Mouse (Mus musculus): ENCODE measurements around the gene Tbc1d4.
"Not testable (repeated sequence)": the region's sequence is repeated elsewhere in the genome, so short reads cannot be mapped to it uniquely, and the experiment has no call there.

Tbc1d4 gene

DNA sequence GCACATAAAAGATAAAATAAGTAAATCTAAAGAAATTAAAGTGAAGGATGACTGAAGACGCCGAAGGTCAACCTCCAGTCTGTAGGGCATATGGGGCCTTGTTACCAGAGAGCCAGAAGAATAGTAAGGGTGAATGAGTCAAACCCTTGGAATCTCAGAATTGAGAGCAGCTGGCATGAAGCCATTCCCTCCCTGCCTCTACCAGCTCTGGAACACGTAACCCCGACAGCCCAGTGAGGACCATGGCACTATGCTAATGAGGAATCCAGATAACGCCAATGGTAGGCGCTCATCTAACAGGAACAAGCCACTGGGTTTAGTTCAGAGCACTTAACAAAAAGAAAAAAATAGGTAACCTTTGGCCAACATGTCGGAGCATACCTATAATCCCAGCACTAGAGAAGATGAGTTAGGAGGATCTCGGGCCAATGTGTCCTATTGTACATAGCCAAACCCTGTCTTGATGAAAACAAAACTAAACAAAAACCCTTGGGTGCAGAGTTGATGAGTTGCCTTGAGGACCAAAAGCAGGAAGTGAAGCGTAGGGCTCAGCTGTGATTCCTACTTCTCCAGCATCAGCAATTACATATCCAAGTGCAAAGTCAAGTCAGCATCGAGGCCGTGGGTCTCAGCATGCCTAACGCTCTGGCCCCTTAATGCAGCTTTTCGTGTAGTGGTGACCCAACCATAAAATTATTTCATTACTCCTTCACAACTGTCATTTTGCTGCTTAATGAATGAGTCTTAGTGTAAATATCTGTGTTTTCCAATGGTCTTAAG is 13.5 kb downstream of the Tbc1d4 start:
- in situ Hi-C loops (cut with MboI, MseI): no loop called here

DNA sequence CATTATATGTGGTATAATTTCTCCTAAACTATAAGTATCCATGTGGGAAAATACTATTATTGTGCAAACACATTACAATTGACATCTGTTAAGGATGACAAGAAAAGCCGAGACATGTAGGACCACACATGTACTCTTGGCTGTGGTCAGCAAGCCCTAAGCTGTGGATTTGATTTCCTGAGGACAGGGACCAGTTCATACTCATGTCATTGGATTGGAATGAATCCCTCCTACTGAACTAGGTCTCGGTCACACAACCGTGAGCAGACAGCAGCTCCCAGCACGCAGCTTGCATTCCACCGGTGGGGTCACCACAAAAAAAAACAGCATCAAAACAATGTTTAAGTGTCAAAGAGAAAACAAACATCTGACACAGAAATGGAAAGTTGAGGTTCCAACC is 15.0 kb downstream of the Tbc1d4 start:
- in situ Hi-C loops (cut with MboI, MseI): no loop called here

DNA sequence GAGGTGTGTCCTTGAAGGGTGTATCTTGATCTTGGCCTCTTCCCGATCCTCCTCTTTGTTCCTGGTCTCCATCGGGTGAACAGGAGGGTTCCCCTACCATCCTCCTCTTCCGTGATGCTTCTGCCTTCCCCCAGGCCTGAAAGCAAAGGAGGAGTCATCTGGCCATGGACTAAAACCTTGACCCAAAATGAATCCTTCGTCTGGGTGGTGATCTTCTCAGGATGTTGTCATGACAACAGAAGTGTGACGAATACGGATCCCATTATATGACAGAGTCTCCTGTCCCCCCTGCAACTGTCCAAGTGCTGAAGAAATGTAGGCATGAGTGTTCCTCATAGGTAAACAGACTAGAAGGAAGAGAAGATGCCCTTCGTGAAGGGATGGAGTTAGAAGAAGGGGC is 15.7 kb downstream of the Tbc1d4 start:
- in situ Hi-C loops (cut with MboI, MseI): no loop called here

DNA sequence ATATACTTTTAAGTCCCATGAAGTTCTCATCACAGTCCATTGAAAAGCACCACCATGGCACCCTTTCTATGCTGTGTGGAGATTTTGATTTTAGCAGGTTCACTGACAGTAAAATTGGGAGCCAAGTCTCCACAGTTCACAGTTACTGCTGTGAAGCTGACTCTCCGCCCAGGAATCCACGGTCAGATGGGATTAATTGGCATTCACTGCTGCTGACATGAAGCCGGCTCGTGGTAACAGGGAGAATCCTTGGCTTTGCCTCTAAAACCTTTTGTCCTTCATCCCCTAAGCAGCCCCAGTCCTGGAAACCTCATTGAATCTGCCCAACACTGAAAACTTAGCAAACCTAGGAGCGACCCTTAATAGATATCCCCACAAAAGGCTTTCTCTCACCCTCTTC is 17.9 kb downstream of the Tbc1d4 start:
- in situ Hi-C loops (cut with MboI, MseI): no loop called here

DNA sequence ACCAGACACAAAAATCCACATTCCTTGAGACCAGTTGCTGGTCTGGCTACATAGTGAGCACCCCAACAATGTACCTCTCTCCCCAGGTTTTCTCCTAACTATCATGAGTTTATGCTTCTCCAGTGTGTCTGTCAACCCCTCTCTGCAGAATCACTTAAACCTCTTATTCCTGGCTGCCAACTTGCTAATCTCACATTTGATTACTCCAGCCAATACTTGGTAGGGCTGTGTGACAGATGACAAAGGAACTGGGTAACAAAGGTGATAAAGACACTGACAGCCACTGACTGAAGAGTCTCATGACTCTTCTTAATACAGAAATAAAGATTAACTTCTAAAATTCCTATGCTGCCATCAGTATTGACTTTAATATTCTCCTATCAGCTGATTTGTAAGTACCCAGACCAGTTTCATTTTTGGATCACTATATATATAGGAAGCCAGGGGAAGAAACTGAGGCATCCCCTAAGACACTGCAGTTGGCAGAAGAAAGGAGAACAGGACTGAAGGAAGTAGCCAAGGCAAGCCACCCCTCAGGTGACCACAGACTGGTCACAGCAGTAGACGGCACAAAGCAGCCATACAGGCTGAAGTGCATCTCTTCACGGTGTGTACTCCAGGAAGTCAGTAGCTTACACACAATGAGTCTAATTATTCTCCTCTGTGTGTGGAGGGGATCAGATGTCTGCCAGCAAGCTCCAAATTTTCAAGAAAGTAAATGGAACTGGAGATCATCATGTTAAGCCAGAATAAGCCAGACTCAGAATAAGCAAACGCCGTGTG is 20.6 kb downstream of the Tbc1d4 start:
- in situ Hi-C loops (cut with MboI, MseI): not testable (repeated sequence)

DNA sequence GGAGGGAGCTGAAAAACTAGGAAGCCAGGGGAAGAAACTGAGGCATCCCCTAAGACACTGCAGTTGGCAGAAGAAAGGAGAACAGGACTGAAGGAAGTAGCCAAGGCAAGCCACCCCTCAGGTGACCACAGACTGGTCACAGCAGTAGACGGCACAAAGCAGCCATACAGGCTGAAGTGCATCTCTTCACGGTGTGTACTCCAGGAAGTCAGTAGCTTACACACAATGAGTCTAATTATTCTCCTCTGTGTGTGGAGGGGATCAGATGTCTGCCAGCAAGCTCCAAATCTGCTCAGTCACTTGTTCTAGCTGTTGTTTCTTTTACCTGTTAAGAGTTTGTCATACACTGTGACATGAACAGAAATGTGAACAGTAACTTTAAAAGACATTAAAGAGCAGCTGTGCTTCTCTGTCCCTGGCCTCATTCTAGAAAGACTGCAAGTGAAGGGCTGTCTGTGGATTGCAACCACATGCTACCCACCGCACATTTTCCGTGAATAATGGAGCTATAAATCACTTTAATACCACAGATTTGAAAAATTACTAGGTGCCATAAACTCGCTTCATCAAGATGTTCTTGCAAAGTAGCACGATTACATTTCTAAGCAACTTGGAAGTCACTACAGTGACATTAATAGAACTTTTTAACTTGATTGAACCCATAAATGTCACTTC is 21.5 kb downstream of the Tbc1d4 start:
- in situ Hi-C loops (cut with MboI, MseI): not testable (repeated sequence)

DNA sequence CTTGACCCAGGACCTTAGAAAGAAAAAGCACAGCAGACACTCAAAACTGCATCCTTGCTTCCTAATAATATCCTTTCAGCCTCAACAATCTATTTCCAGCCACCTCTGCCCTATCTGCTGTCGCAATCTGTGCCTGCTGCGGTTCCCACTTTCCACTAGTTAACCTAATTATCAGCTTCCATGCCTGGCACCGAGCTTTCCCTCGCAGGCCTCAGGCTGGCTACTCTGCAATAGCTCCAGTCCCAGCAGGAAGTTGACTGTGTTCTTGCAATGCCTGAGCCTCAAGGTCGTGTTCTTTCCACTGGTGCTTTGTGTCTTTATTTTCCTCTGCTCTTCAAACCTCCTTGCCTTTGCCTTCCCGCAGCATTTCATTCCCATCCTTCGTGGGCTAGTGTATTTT is 22.9 kb downstream of the Tbc1d4 start:
- in situ Hi-C loops (cut with MboI, MseI): no loop called here

DNA sequence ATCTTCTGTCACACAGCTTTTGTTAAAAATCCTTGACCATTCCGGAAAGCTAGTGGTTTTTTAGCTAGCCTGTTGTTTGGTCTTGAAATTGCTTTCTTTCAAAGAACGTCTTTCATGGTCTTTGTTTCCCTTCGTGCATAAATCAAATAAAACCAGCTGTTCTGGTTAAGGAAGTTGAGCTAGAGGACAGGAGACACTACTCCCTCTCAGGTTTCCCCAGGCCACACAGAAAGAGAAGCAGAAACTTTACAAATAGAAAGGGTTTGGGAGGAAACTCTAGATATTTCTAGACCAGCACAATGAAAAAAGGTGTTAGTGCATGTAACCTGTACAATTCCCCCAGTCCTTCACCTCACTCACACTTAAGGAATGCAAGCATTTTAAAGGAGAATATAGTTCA is 33.3 kb downstream of the Tbc1d4 start:
- in situ Hi-C loops (cut with MboI, MseI): no loop called here

DNA sequence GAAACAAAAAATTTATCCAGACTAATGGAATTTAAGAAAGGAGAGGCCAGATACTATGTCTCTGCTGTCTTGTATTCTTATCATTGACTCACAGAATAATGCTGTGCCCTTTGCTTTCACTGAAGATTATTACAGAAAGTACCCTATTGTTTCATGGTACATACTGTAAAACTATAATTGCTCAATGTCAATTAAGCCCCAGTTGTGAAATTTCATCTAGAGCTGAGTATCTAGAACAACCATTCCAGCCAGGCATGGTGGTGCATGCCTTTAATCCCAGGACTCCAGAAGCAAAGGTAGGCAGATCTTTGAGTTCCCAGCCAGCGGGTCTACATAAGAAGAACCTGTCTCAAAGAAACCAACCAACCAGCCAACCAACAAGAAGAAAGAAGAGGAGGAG is 34.5 kb downstream of the Tbc1d4 start:
- in situ Hi-C loops (cut with MboI, MseI): no loop called here

DNA sequence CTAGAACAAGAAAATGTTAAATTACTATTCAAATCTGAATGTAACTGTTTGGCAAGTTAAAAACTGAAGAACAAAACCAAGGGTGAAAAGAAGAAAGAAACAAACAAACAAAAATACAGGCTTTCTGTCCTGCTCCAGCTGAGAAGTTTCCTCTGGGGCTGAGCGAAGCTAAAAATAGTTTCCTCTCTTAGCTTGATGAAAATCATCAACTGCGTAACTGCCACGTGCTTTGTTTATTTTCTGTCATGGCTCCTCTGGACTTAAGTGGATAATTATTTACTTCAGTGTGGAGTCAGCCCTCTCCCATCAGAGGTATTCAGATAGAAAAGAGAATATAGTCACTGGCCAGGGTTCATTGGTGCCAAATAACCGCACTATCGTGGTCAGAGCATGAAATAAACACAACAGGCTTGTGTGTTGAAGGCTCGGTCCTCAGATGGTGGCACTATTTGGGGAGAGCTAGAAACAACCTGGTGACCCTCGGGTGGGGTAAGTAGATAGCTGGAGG is 35.8 kb downstream of the Tbc1d4 start:
- in situ Hi-C loops (cut with MboI, MseI): no loop called here

DNA sequence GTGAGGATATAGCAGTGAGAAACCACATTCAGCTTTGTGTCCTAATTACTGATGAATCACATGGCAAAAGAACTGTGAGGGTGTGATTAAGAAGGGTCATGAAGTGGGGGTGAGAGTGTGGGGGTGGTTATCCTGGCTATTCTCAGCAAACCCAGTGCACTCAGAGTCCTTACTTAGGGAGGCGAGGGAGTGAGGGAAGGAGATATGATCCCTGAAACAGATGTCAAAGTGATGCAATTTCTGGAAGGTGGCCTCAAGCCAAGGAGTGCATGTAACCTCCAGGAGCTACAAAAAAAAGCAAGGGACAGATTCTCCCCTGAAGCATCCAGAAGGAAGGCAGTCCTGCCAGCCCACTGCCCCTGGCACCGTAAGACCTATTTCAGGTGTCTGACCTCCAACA is 40.2 kb downstream of the Tbc1d4 start:
- in situ Hi-C loops (cut with MboI, MseI): no loop called here

DNA sequence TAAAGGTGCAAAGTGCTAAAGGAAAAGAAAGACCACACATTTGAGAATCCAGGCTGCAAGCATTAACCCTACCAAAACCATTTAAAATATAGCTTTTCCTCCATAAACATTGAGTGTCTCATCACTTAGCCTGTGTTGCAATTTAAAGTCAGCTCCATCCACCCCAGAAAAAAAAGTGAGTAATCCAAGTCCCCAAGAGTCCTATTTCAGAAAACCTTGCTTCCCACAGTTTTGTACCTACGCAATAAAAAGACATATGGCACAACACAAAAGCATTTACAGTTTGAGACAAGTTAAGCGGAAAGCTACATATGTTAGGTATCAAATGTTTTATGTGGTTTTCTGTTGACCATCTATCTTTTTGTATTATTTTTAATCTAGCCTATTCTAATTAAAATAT is 42.3 kb downstream of the Tbc1d4 start:
- in situ Hi-C loops (cut with MboI, MseI): no loop called here

DNA sequence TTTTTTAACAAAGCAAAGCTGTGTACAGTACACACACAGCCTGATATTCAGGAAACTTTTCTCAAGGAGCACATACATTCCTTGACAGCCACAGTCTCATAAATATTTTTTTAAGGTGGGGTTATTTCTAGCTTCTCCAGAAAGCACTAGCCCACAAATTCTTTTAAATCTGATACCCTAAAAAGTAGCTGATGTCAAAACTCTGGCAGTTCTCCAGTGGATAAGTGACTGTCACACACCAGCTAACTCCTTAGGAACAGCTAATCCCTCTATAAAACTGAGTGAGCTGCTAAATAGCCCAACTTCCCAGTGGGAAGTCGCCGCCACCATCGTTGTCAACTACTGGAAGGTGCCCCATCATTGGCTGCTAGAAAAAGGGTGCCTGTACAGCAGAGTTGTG is 43.3 kb downstream of the Tbc1d4 start:
- in situ Hi-C loops (cut with MboI, MseI): no loop called here

DNA sequence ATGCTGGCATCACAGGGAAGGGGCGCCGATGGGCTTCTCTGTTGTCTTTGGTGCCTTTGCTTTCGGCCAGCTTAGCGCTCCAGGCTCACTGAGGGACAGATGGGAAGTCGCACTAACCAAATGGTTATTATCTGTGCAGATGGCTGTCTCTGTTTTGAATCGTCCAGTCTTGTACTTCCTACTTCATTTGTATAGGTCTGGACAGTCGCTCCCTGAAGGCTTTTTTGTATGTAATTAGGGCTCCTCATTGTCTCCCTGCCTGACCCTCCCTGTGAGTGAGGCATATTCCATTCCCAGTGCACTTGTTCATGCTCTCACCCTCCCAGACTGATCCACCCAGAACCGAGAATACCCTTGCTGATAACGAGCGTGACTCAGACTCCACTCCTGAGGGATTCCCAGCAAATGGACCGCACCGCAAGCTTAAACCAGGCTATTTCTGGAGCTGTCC is 47.7 kb downstream of the Tbc1d4 start:
- in situ Hi-C loops (cut with MboI, MseI): no loop called here

DNA sequence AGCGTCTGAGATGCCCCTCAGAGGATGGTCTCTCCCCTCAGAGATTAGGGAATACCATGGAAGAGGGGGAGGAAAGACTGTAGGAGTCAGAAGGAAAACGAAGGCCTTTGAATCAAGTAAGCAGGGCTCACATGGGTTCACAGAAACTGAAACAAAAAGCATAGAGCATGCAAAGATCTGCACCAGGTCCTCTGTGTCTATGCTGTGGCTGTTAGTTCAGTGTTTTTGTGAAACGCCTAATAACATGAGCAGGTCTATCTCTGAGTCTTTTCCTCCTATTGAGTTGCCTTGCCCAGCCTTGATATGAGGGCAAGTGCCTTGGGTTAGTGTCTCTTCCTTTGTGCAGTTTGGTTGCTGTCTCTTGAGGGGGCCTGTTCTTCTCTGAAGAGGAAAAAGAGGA is 49.5 kb downstream of the Tbc1d4 start:
- in situ Hi-C loops (cut with MboI, MseI): no loop called here

DNA sequence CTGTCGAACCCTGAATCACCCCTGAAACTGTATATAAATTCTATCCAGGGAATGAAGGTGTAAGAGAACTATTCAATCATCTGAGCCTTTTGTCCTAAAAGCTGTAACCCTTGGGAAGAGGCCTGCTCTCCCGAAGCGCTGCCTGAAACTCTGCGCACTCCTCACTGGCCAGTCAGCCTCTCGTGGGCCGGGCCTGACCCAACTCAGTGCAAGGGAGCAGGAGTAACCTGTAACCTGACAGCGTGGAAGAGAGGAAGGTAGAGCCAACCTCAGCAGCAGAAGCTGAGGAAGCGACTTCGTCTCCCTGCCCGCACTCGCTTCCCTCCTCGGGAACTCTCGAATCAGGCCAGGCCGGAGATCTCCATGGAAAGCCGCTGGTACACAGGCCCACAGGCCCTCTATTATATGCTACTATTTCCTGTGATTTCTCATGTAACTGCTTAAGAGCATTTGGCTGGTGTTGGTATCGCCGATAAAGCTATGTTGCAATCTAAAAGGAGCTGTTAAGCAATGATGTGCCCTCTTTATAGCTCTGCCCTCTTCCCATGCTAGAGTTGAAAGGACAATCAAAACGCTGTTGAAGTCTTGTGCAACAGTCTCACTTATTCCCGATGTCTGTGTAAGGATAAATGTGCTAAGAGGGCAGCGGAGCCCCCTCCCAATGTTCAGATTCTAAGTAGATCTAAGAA is 60.0 kb downstream of the Tbc1d4 start:
- in situ Hi-C loops (cut with MboI, MseI): no loop called here

DNA sequence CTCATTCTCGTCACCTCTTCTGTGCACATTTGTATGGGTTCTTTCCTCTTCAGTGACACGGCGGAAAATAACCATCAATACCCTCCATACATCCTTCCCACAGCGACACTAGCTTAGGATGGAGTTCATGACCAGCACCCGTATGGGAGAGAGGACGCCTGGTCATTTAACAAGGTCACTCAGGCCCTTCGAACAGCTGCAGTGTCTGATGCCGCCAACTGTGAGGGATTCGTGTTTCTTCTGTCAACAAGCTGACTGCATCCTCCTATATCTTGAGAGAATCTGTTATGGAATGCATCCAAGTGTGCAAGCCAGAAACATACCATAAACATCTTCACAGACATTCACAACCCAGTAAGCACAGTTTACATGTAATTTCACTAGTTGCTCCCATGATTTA is 67.1 kb downstream of the Tbc1d4 start:
- in situ Hi-C loops (cut with MboI, MseI): no loop called here

DNA sequence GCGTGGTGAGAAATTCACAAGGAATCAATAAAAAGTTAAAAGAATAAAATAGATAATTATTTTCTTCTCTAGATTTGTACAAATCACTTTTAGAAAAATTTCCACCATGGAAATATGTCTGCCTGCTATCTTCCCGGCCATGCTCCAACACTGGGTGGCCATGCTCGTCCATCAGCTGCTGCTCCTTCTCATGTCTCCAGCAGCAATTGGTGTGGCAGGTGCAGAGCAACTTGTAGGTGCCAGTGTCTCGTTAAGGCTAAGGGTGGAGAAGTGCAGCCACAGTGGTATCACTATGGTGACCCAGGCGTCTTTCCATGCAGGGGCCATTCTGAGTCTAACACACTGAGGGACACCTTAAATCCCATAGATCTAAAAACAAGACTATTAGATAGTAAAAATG is 67.8 kb downstream of the Tbc1d4 start:
- in situ Hi-C loops (cut with MboI, MseI): no loop called here

DNA sequence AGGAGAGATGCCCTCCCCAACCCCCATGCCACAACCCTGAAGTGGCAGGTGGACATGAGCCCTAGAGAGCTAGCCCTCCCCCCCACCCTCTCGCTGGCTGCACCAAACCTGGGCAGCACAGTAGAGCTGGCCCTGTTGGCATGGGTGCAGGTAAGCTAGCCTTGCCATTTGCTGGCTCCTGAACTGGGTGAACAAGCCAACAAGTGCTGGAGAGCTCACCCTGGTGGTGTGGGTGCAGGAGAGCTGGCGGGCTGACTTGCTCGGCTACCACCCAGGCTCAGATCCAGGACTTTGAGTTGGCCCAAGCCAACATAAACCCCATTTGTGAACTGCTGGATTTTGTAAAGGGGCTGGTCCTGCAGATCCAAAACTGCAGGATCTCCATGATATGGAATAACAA is 68.5 kb downstream of the Tbc1d4 start:
- in situ Hi-C loops (cut with MboI, MseI): no loop called here

DNA sequence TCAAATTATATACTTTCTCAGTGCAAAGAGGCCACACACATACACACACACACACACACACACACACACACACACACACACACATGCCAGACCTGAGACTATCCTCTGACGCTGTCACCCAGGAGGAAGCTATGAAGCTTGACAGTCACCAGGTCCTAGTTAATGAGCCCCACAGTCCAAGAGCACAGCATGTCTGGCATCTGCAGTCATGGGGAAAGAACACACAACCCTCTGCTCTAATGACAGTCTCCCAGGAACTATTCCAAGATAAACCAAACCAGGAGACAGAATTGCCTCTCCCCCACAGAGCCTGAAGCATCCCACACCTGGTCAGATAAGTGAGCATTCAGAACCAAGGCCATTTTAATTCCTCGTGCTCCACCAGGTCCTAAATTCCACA is 71.1 kb downstream of the Tbc1d4 start:
- in situ Hi-C loops (cut with MboI, MseI): no loop called here

DNA sequence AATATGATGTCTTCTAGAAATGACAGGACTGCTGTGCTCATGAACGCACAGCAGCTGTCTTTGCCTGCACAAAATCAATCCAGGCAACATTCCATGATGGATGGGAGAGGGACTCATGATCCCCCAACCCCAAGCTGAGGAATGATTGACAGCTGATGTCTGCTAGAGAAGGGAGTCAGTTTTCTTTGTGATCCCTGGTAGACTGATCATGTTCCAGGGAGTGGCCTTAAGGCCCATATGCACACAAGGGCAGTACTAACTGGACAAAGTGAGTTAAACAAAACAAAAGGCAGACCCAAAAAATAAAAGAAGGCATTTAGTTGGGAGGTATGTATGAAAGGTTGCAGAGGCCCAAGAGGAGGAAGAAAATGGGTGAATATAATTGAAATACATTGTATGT is 71.6 kb downstream of the Tbc1d4 start:
- in situ Hi-C loops (cut with MboI, MseI): no loop called here
